Comparison of ENCODE assay signal across 9 mouse cellular contexts in genomic region chr1:165046056-165046455, GRCm38 (mm10).
DNase-seq lines count a peak whose midpoint lies in the region; ATAC-seq and TF ChIP-seq lines count a peak whose summit lies in the region.
"Had no signal": no experiment of that assay in that cellular context is flagged by ENCODE, and none has a peak within 500 bp of the region (broad histone marks: within the 10 kb centered on the region; RNA-seq: fewer than 3 reads in every experiment).

No protein-coding gene starts in this region.

- peak overlapping the region; percentile 42; the same call in 1 of the 2 replicates for H3K9ac ChIP-seq in heart, embryonic 12.5 days
- no peak overlapping the region for H3K9ac ChIP-seq in embryonic facial prominence, embryonic 14.5 days (ENCODE audit: low read depth, low read length)
- no peak overlapping the region for H3K9ac ChIP-seq in midbrain, postnatal 0 days (replicated peaks; ENCODE audit: low read length, poor library complexity, severe bottlenecking)
- H3K9ac ChIP-seq: midbrain, embryonic 12.5 days had no signal

- H3K4me1 ChIP-seq in heart, embryonic 12.5 days (replicated peaks) = peaks cover 54% of the 10 kb centered on the region
- H3K4me1 ChIP-seq in embryonic facial prominence, embryonic 14.5 days (ENCODE audit: control insufficient read depth, insufficient read depth, low read length) = no peaks in the 10 kb centered on the region
- peaks cover 18% of the 10 kb centered on the region for H3K4me1 ChIP-seq in midbrain, postnatal 0 days (ENCODE audit: insufficient read depth, low read length)

- H3K27ac ChIP-seq in heart, embryonic 12.5 days (ENCODE audit: poor library complexity, severe bottlenecking) = peak overlapping the region; percentile 92
- H3K27ac ChIP-seq in embryonic facial prominence, embryonic 14.5 days (replicated peaks; ENCODE audit: low read depth, low read length) = no peak overlapping the region
- no peak overlapping the region for H3K27ac ChIP-seq in midbrain, postnatal 0 days (ENCODE audit: low read depth, low read length)

- intact Hi-C loops in heart, postnatal 25 days (cut with DNase I) = loop anchor here (5.0 kb wide), 1 partner anchor 71 kb away; no protein-coding TSS in a partner anchor

- no peaks in the 10 kb centered on the region for H3K27me3 ChIP-seq in heart, embryonic 12.5 days (replicated peaks)
- no peaks in the 10 kb centered on the region for H3K27me3 ChIP-seq in embryonic facial prominence, embryonic 14.5 days (replicated peaks; ENCODE audit: control insufficient read depth, insufficient read depth, low read length)
- H3K27me3 ChIP-seq in midbrain, postnatal 0 days (ENCODE audit: insufficient read depth, low read length) = no peaks in the 10 kb centered on the region
- H3K27me3 ChIP-seq: midbrain, embryonic 12.5 days had no signal

- no peaks in the 10 kb centered on the region for H3K9me3 ChIP-seq in heart, embryonic 12.5 days (replicated peaks)
- H3K9me3 ChIP-seq in embryonic facial prominence, embryonic 14.5 days (ENCODE audit: control insufficient read depth, low read length) = no peaks in the 10 kb centered on the region
- H3K9me3 ChIP-seq in midbrain, postnatal 0 days (ENCODE audit: low read length) = no peaks in the 10 kb centered on the region
- H3K9me3 ChIP-seq: midbrain, embryonic 12.5 days had no signal

- peak overlapping the region; percentile 35 for H3K4me2 ChIP-seq in heart, embryonic 12.5 days
- H3K4me2 ChIP-seq in embryonic facial prominence, embryonic 14.5 days (ENCODE audit: low read depth, low read length) = no peak overlapping the region
- no peak overlapping the region for H3K4me2 ChIP-seq in midbrain, postnatal 0 days (ENCODE audit: low read depth, low read length, poor library complexity, severe bottlenecking)
- H3K4me2 ChIP-seq: midbrain, embryonic 12.5 days had no signal

- 57% methylated on average over 4 of the region's 4 CpGs for WGBS in heart, embryonic 12.5 days
- 60% methylated on average over 4 of the region's 4 CpGs for WGBS in embryonic facial prominence, embryonic 14.5 days
- WGBS in midbrain, postnatal 0 days = 68% methylated on average over 4 of the region's 4 CpGs

- H3K4me3 ChIP-seq in heart, embryonic 12.5 days = no peak overlapping the region
- no peak overlapping the region for H3K4me3 ChIP-seq in embryonic facial prominence, embryonic 14.5 days (ENCODE audit: low read depth, low read length)
- H3K4me3 ChIP-seq in midbrain, postnatal 0 days (ENCODE audit: low read depth, low read length) = no peak overlapping the region
- H3K4me3 ChIP-seq: midbrain, embryonic 12.5 days had no signal

- H3K36me3 ChIP-seq in heart, embryonic 12.5 days = no peaks in the 10 kb centered on the region
- H3K36me3 ChIP-seq in embryonic facial prominence, embryonic 14.5 days (ENCODE audit: control insufficient read depth, insufficient read depth, low read length) = no peaks in the 10 kb centered on the region
- H3K36me3 ChIP-seq in midbrain, postnatal 0 days (ENCODE audit: insufficient read depth, low read length) = no peaks in the 10 kb centered on the region
- H3K36me3 ChIP-seq: midbrain, embryonic 12.5 days had no signal

- DNase-seq in heart, postnatal 25 days (ENCODE audit: low spot score) = no peak
- peak; percentile 67 for DNase-seq in adrenal gland, adult 2 months
- peak; percentile 2 for DNase-seq in embryonic facial prominence, embryonic 14.5 days (ENCODE audit: low spot score)
- DNase-seq in midbrain, postnatal 0 days (ENCODE audit: low spot score) = peak; percentile 27
- DNase-seq in gastrocnemius, postnatal 10 days = no peak
- no peak for DNase-seq in frontal cortex, adult 2 months (ENCODE audit: extremely low spot score in 1 of 2, low spot score in 1 of 2)

- TF ChIP-seq CTCF in midbrain, postnatal 0 days (IDR thresholded peaks at IDR 0.05) = no peak

- ATAC-seq in heart, embryonic 12.5 days (ENCODE audit: insufficient number of reproducible peaks, low FRiP score) = no peak
- no peak for ATAC-seq in embryonic facial prominence, embryonic 14.5 days (ENCODE audit: low read depth)
- ATAC-seq in midbrain, postnatal 0 days (ENCODE audit: low FRiP score) = no peak
- ATAC-seq in megakaryocyte-erythroid progenitor cell, adult 5-6 weeks (replicated peaks; ENCODE audit: low FRiP score, low TSS enrichment, poor library complexity, severe bottlenecking) = no peak

Comparison
In these comparisons a context has a peak if more than half of its experiments do, and no peak if none do; other contexts are left out.
1. DNase-seq: peak in adrenal gland, adult 2 months (single experiment), embryonic facial prominence, embryonic 14.5 days (single experiment) and midbrain, postnatal 0 days (single experiment); none in heart, postnatal 25 days (single experiment), gastrocnemius, postnatal 10 days (single experiment) and frontal cortex, adult 2 months (0 of 2).